ENCODE assay signal across 8 mouse cellular contexts in the genomic region with DNA sequence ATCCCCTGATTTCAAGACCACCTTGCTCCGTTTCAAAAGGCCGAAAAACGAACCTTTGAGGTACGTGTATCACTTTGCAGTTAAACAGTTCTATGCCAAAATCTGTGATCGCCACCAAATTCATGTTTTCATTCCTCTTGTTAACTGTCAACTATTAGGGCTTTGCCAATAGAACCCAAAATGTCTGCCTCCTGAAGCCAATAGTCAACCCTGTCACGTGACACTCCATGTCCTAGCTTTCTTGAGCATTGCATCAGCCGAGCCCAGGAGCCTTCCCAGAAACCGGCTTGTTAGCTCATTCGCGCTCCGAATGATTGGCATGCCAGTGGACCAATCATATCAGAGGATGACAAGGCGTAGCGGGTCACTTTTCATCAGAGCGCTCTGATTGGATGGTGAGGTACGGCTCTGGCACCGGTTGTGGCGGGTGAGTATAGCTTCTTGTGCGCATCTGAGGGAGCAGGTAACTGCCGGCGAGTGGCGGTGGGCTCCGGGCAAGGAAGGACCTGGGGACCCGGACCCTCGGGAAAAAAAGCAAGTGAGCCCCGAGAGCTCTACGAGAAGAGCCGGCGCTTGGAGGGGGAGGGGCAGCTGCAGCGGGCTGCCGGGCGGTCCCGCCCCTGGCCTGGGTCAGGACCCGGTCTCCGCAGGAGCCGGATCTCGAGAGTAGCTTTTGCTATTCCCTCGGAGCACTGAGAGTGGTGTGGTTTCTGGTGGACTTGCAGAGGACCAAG. TPM values are rescaled to one million over a fixed set of nuclear protein-coding genes. Genes with fewer than 3 reads are reported as not detected.
DNase-seq lines count a peak whose midpoint lies in the region; ATAC-seq and TF ChIP-seq lines count a peak whose summit lies in the region.

No protein-coding gene starts in this region.

- peak; percentile 91 to 94 for DNase-seq in CD8-positive naive resting alpha-beta T cell, adult 2 months (ENCODE audit: low read depth in 2 of 2, low spot score in 2 of 2)
- DNase-seq in c-Kit-positive CD71-negative TER-119-negative erythroid progenitor cells, embryonic 14.5 days (ENCODE audit: low read depth), result peak; percentile 100
- peak; percentile 97 for DNase-seq in forebrain, embryonic 10.5 days (ENCODE audit: extremely low spot score, low spot score)
- peak; percentile 99 to 100 for DNase-seq in kidney, postnatal 25 days
- peak; percentile 100 for DNase-seq in liver, embryonic 14.5 days (ENCODE audit: low read depth in 3 of 3, low spot score in 3 of 3)
- DNase-seq in neural tube, embryonic 11.5 days (ENCODE audit: low spot score), result peak; percentile 95
- peak; percentile 94 for DNase-seq in stomach, postnatal 0 days (ENCODE audit: low spot score)

- no peak for TF ChIP-seq CTCF in liver, embryonic 14.5 days (IDR thresholded peaks at IDR 0.05; ENCODE audit: low read depth)
- TF ChIP-seq CTCF in stomach, postnatal 0 days (IDR thresholded peaks at IDR 0.05; ENCODE audit: low read depth), result no peak

- H3K27me3 ChIP-seq in forebrain, embryonic 10.5 days (ENCODE audit: poor library complexity, severe bottlenecking), result peaks cover 16% of the 10 kb centered on the region
- H3K27me3 ChIP-seq in heart, embryonic 15.5 days, result 0 out of 2 replicates have a peak, but pooled peaks cover 13% of the 10 kb centered on the region
- H3K27me3 ChIP-seq in liver, embryonic 14.5 days (ENCODE audit: control insufficient read depth, insufficient read depth, low read length), result no peaks in the 10 kb centered on the region
- no peaks in the 10 kb centered on the region for H3K27me3 ChIP-seq in neural tube, embryonic 11.5 days (ENCODE audit: control insufficient read depth, insufficient read depth, low read length)
- H3K27me3 ChIP-seq in stomach, postnatal 0 days (ENCODE audit: control insufficient read depth, insufficient read depth, low read length), result no peaks in the 10 kb centered on the region

- H3K4me3 ChIP-seq in forebrain, embryonic 10.5 days, result peak overlapping the region; percentile 78
- H3K4me3 ChIP-seq in heart, embryonic 15.5 days, result peak overlapping the region; percentile 69
- H3K4me3 ChIP-seq in liver, embryonic 14.5 days (ENCODE audit: insufficient read depth in 1 of 2, low read depth in 2 of 2, low read length in 2 of 2), result peak overlapping the region; percentile 86 to 96
- peak overlapping the region; percentile 69 for H3K4me3 ChIP-seq in neural tube, embryonic 11.5 days (ENCODE audit: low read depth, low read length)
- peak overlapping the region; percentile 67 for H3K4me3 ChIP-seq in stomach, postnatal 0 days (ENCODE audit: low read depth, low read length)

- peak overlapping the region; percentile 61 for H3K9ac ChIP-seq in heart, embryonic 15.5 days
- peak overlapping the region; percentile 97 for H3K9ac ChIP-seq in liver, embryonic 14.5 days (replicated peaks)
- peak overlapping the region; percentile 74 for H3K9ac ChIP-seq in neural tube, embryonic 11.5 days (ENCODE audit: low read length)
- H3K9ac ChIP-seq in stomach, postnatal 0 days (ENCODE audit: low read length), result peak overlapping the region; percentile 72

- no peaks in the 10 kb centered on the region for H3K9me3 ChIP-seq in forebrain, embryonic 10.5 days
- no peaks in the 10 kb centered on the region for H3K9me3 ChIP-seq in heart, embryonic 15.5 days (replicated peaks)
- H3K9me3 ChIP-seq in liver, embryonic 14.5 days (ENCODE audit: control insufficient read depth, low read length), result no peaks in the 10 kb centered on the region
- no peaks in the 10 kb centered on the region for H3K9me3 ChIP-seq in neural tube, embryonic 11.5 days (ENCODE audit: control insufficient read depth, low read length)
- H3K9me3 ChIP-seq in stomach, postnatal 0 days (ENCODE audit: control insufficient read depth, low read length), result no peaks in the 10 kb centered on the region

- H3K27ac ChIP-seq in forebrain, embryonic 10.5 days, result peak overlapping the region; percentile 97
- H3K27ac ChIP-seq in heart, embryonic 15.5 days, result peak overlapping the region; percentile 59
- H3K27ac ChIP-seq in liver, embryonic 14.5 days, result peak overlapping the region; percentile 84
- H3K27ac ChIP-seq in neural tube, embryonic 11.5 days (ENCODE audit: low read depth, low read length), result peak overlapping the region; percentile 72
- peak overlapping the region; percentile 75 for H3K27ac ChIP-seq in stomach, postnatal 0 days (replicated peaks)

- H3K4me2 ChIP-seq in heart, embryonic 15.5 days, result peak overlapping the region; percentile 65
- peak overlapping the region; percentile 81 for H3K4me2 ChIP-seq in liver, embryonic 14.5 days (ENCODE audit: low read depth)
- H3K4me2 ChIP-seq in neural tube, embryonic 11.5 days (ENCODE audit: low read depth), result peak overlapping the region; percentile 71
- H3K4me2 ChIP-seq in stomach, postnatal 0 days (replicated peaks; ENCODE audit: low read depth), result peak overlapping the region; percentile 72

- H3K36me3 ChIP-seq in forebrain, embryonic 10.5 days (replicated peaks), result peaks cover 35% of the 10 kb centered on the region
- peaks cover 18% of the 10 kb centered on the region for H3K36me3 ChIP-seq in heart, embryonic 15.5 days
- peaks cover 29% of the 10 kb centered on the region for H3K36me3 ChIP-seq in liver, embryonic 14.5 days (replicated peaks; ENCODE audit: control insufficient read depth, insufficient read depth, low read depth)
- 0 out of 2 replicates have a peak, but pooled peaks cover 3% of the 10 kb centered on the region for H3K36me3 ChIP-seq in neural tube, embryonic 11.5 days (ENCODE audit: control insufficient read depth, insufficient read depth, low read length)
- peaks cover 5% of the 10 kb centered on the region; the same call in 1 of the 2 replicates for H3K36me3 ChIP-seq in stomach, postnatal 0 days (ENCODE audit: control insufficient read depth, insufficient read depth, low read length)

- 6% methylated on average over 37 of the region's 37 CpGs for WGBS in forebrain, embryonic 10.5 days
- 5% methylated on average over 36 of the region's 37 CpGs for WGBS in heart, embryonic 15.5 days
- 6% methylated on average over 37 of the region's 37 CpGs for WGBS in liver, embryonic 14.5 days (ENCODE audit: insufficient replicate concordance)
- WGBS in neural tube, embryonic 11.5 days, result 6% methylated on average over 37 of the region's 37 CpGs
- WGBS in stomach, postnatal 0 days, result 8% methylated on average over 37 of the region's 37 CpGs

- peak; percentile 99 for ATAC-seq in heart, embryonic 15.5 days (replicated peaks; ENCODE audit: insufficient number of reproducible peaks, insufficient read depth, low FRiP score, low read depth)
- ATAC-seq in liver, embryonic 14.5 days (ENCODE audit: insufficient read depth), result peak; percentile 96
- ATAC-seq in neural tube, embryonic 11.5 days (ENCODE audit: insufficient read depth, low FRiP score, low TSS enrichment), result peak; percentile 100
- peak; percentile 99 for ATAC-seq in stomach, postnatal 0 days (ENCODE audit: low FRiP score, low TSS enrichment)

- peak; percentile 59 for TF ChIP-seq EP300 in liver, embryonic 14.5 days (IDR thresholded peaks at IDR 0.05; ENCODE audit: low read depth)
- no peak for TF ChIP-seq EP300 in stomach, postnatal 0 days (optimal IDR thresholded peaks at IDR 0.05)

- H3K4me1 ChIP-seq in forebrain, embryonic 10.5 days, result peaks cover 20% of the 10 kb centered on the region
- H3K4me1 ChIP-seq in heart, embryonic 15.5 days (replicated peaks), result peaks cover 14% of the 10 kb centered on the region
- H3K4me1 ChIP-seq in liver, embryonic 14.5 days (replicated peaks; ENCODE audit: control insufficient read depth in 2 of 2, insufficient read depth in 2 of 2, low read length in 1 of 2), result peaks cover 18 to 20% of the 10 kb centered on the region in 2 experiments
- H3K4me1 ChIP-seq in neural tube, embryonic 11.5 days (ENCODE audit: control insufficient read depth, insufficient read depth, low read length), result peaks cover 11% of the 10 kb centered on the region
- no peaks in the 10 kb centered on the region for H3K4me1 ChIP-seq in stomach, postnatal 0 days (replicated peaks; ENCODE audit: control insufficient read depth, insufficient read depth)

RNA-seq across cellular contexts. Expression of gene Aars, which starts 0.7 kb away (rescaled TPM):
- polyA plus RNA-seq in forebrain, embryonic 10.5 days (2016; fragmentation: Nextera tagmentation; extraction: Ambion mirVana), result 87.6 and 91.2 TPM in 2 replicates
- 28.5 and 37.9 TPM in 2 replicates for polyA plus RNA-seq in heart, embryonic 15.5 days (2015; fragmentation: Nextera tagmentation; extraction: Ambion mirVana)
- polyA plus RNA-seq in liver, embryonic 14.5 days (2012; rRNA removed), result 22.0 and 30.2 TPM in 2 replicates
- 46.7 and 51.1 TPM in 2 replicates for polyA plus RNA-seq in liver, embryonic 14.5 days (2014; fragmentation: Nextera tagmentation; extraction: Ambion mirVana)
- polyA plus RNA-seq in neural tube, embryonic 11.5 days (2014; fragmentation: Nextera tagmentation; extraction: Ambion mirVana), result 79.7 and 89.6 TPM in 2 replicates
- 27.4 and 28.8 TPM in 2 replicates for polyA plus RNA-seq in stomach, postnatal 0 days (2015; fragmentation: Nextera tagmentation; extraction: Ambion mirVana)

RNA-seq across cellular contexts. Expression of gene Ddx19b, which starts 2.1 kb away (rescaled TPM):
- polyA plus RNA-seq in forebrain, embryonic 10.5 days (2016; fragmentation: Nextera tagmentation; extraction: Ambion mirVana), result 11.8 and 12.4 TPM in 2 replicates
- polyA plus RNA-seq in heart, embryonic 15.5 days (2015; fragmentation: Nextera tagmentation; extraction: Ambion mirVana), result 3.3 and 4.1 TPM in 2 replicates
- polyA plus RNA-seq in liver, embryonic 14.5 days (2012; rRNA removed), result 1.7 and 2.4 TPM in 2 replicates
- polyA plus RNA-seq in liver, embryonic 14.5 days (2014; fragmentation: Nextera tagmentation; extraction: Ambion mirVana), result 2.8 and 3.0 TPM in 2 replicates
- polyA plus RNA-seq in neural tube, embryonic 11.5 days (2014; fragmentation: Nextera tagmentation; extraction: Ambion mirVana), result 7.3 and 7.4 TPM in 2 replicates
- 4.1 and 4.8 TPM in 2 replicates for polyA plus RNA-seq in stomach, postnatal 0 days (2015; fragmentation: Nextera tagmentation; extraction: Ambion mirVana)

RNA-seq across cellular contexts. Expression of gene Exosc6, which starts 22.5 kb away (rescaled TPM):
- polyA plus RNA-seq in forebrain, embryonic 10.5 days (2016; fragmentation: Nextera tagmentation; extraction: Ambion mirVana), result 7.6 and 14.8 TPM in 2 replicates
- 4.1 and 11.9 TPM in 2 replicates for polyA plus RNA-seq in heart, embryonic 15.5 days (2015; fragmentation: Nextera tagmentation; extraction: Ambion mirVana)
- 8.1 and 9.9 TPM in 2 replicates for polyA plus RNA-seq in liver, embryonic 14.5 days (2012; rRNA removed)
- polyA plus RNA-seq in liver, embryonic 14.5 days (2014; fragmentation: Nextera tagmentation; extraction: Ambion mirVana), result 7.2 and 7.8 TPM in 2 replicates
- polyA plus RNA-seq in neural tube, embryonic 11.5 days (2014; fragmentation: Nextera tagmentation; extraction: Ambion mirVana), result 11.4 and 16.4 TPM in 2 replicates
- polyA plus RNA-seq in stomach, postnatal 0 days (2015; fragmentation: Nextera tagmentation; extraction: Ambion mirVana), result 8.6 and 10.0 TPM in 2 replicates

RNA-seq across cellular contexts. Expression of gene Ddx19a, which starts 36.0 kb away (rescaled TPM):
- polyA plus RNA-seq in forebrain, embryonic 10.5 days (2016; fragmentation: Nextera tagmentation; extraction: Ambion mirVana), result 27.4 and 27.6 TPM in 2 replicates
- polyA plus RNA-seq in heart, embryonic 15.5 days (2015; fragmentation: Nextera tagmentation; extraction: Ambion mirVana), result 8.6 and 12.5 TPM in 2 replicates
- 20.1 and 29.0 TPM in 2 replicates for polyA plus RNA-seq in liver, embryonic 14.5 days (2012; rRNA removed)
- polyA plus RNA-seq in liver, embryonic 14.5 days (2014; fragmentation: Nextera tagmentation; extraction: Ambion mirVana), result 12.8 and 14.4 TPM in 2 replicates
- polyA plus RNA-seq in neural tube, embryonic 11.5 days (2014; fragmentation: Nextera tagmentation; extraction: Ambion mirVana), result 33.7 and 34.3 TPM in 2 replicates
- 6.2 and 7.5 TPM in 2 replicates for polyA plus RNA-seq in stomach, postnatal 0 days (2015; fragmentation: Nextera tagmentation; extraction: Ambion mirVana)

RNA-seq across cellular contexts. Expression of gene Clec18a, which starts 58.6 kb away (rescaled TPM):
- 1.6 and 2.9 TPM in 2 replicates for polyA plus RNA-seq in forebrain, embryonic 10.5 days (2016; fragmentation: Nextera tagmentation; extraction: Ambion mirVana)
- not detected in 2 replicates for polyA plus RNA-seq in heart, embryonic 15.5 days (2015; fragmentation: Nextera tagmentation; extraction: Ambion mirVana)
- polyA plus RNA-seq in liver, embryonic 14.5 days (2012; rRNA removed), result not detected in 2 replicates
- not detected in 2 replicates for polyA plus RNA-seq in liver, embryonic 14.5 days (2014; fragmentation: Nextera tagmentation; extraction: Ambion mirVana)
- 0.38 and 0.55 TPM in 2 replicates for polyA plus RNA-seq in neural tube, embryonic 11.5 days (2014; fragmentation: Nextera tagmentation; extraction: Ambion mirVana)
- not detected in 2 replicates for polyA plus RNA-seq in stomach, postnatal 0 days (2015; fragmentation: Nextera tagmentation; extraction: Ambion mirVana)

Comparison
In these comparisons a context has a peak if more than half of its experiments do, and no peak if none do; other contexts are left out.
1. Peak in every context shown above with its lines: DNase-seq, ATAC-seq, H3K4me3 ChIP-seq and H3K27ac ChIP-seq.